Mouse (Mus musculus) liver, embryonic 14.5 days (tissue): ENCODE data around the gene Ugt1a7c.

ENCODE experiments used
- CTCF ChIP-seq: IDR thresholded peaks from 2 replicates; pipeline ENCODE4 v1.5.1; 2016; ENCODE audit warnings: antibody characterized with exemption, low read depth, control low read depth
- EP300 ChIP-seq: IDR thresholded peaks from 2 replicates; pipeline ENCODE4 v1.6.1; 2016; ENCODE audit warnings: antibody characterized with exemption, low read depth

- TF ChIP-seq CTCF: no peak
- TF ChIP-seq EP300: no peak
Measured at GRCm38 (mm10) chr1:88240072-88240471, 145.2 kb downstream of the Ugt1a7c start.
